Mouse (Mus musculus): ENCODE data around the gene Tcf21. TPM values are rescaled to one million over a fixed set of nuclear protein-coding genes. Genes with fewer than 3 reads are reported as not detected.

Tcf21 gene
- polyA plus RNA-seq, 1 experiment, result 190 TPM

DNA sequence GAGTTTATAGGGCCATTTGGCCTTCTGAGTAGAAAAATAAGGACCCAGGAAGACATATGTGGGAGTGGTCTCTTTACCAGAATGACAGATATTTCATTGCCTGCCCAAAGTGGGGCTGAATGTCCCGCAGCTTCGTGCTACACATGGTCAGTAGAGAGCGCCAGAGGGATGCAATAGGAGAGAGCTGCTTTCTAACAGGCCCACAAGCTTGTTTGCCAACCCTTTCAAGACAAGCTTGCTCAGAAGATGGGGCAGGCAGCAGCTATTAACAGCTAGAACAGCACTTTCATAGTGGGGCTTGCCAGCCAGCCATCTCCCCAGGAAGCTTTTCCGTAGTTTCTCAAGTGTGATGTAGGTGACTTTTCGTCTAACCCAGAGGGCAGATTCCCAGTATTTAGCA is 42.0 kb downstream of the Tcf21 start:
- no peak for DNase-seq
- TF ChIP-seq CTCF (IDR thresholded peaks at IDR 0.05; ENCODE audit: insufficient read depth, low read length), result peak; percentile 58
- TF ChIP-seq POLR2A (IDR thresholded peaks at IDR 0.05; ENCODE audit: borderline replicate concordance, extremely low read depth, low read depth, low read length), result no peak
- Histone ChIP-seq H3K4me3 (replicated peaks; ENCODE audit: extremely low read depth, low read depth, low read length) (no peak overlapping the region), H3K4me1 (ENCODE audit: control insufficient read depth, insufficient read depth, low read length) (no peaks in the 10 kb centered on the region)
- WGBS, result 15% methylated on average over 5 of the region's 5 CpGs

DNA sequence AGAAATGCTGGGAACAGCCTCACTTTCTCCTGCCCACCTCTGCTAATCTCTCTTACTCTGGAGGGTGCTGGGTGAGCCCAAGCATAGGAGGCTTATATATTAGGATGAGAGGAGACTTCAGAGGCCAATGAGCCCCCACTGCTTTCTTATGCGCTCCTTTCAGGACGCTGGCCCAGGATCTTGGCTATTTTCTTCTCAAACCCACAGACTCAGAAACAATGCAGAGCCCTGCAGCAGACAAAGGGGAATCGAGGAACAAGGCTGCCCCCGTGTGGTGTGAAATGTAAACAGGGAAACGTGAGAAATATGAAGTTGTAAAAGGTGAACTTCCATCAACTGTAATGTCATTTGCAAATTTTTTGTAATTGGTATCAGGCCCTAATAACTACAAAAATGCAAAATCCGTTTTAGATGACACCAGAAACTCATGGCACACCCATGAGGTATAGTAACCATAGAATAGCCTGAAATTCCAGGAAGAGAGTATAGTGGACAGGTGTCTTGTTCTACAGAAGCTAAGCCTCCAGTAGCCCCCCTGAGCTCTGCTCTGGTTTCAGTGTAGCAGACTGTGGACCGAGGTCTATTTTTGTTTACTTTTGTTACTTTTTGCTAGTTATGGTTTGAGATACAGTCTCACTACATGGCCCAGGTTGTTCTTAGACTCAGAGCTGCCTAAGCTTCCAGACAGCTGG is 43.8 kb downstream of the Tcf21 start:
- 13% methylated on average over 7 of the region's 7 CpGs for WGBS
- DNase-seq, result peak; percentile 38
- peak; percentile 54 for TF ChIP-seq CTCF (IDR thresholded peaks at IDR 0.05; ENCODE audit: insufficient read depth, low read length)
- TF ChIP-seq POLR2A (IDR thresholded peaks at IDR 0.05; ENCODE audit: borderline replicate concordance, extremely low read depth, low read depth, low read length), result no peak
- no peaks in the 10 kb centered on the region for H3K4me1 ChIP-seq (ENCODE audit: control insufficient read depth, insufficient read depth, low read length)
- no peak overlapping the region for H3K4me3 ChIP-seq (replicated peaks; ENCODE audit: extremely low read depth, low read depth, low read length)

DNA sequence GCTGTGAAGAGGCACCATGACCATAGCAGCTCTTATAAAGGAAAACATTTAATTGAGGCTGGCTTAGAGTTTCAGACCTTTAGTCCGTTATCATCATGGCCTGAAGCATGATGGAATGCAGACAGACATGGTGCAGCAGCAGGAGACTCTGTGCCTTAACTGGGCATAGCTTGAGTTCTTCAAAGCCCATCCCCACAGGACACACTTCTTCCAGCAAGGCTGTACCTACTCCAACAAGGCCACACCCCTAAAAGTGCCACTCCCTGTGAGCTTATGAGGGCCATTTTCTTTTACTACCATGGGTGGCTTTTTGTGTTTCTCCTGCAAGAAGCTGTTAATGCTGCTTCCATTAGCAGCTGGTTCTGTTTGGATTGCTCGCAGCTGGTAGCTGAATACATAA is 44.5 kb downstream of the Tcf21 start:
- no peak overlapping the region for H3K4me3 ChIP-seq (replicated peaks; ENCODE audit: extremely low read depth, low read depth, low read length)
- no peaks in the 10 kb centered on the region for H3K4me1 ChIP-seq (ENCODE audit: control insufficient read depth, insufficient read depth, low read length)
- no peak for DNase-seq
- 79% methylated on average over 2 of the region's 2 CpGs for WGBS
- TF ChIP-seq POLR2A (IDR thresholded peaks at IDR 0.05; ENCODE audit: borderline replicate concordance, extremely low read depth, low read depth, low read length) (no peak), CTCF (IDR thresholded peaks at IDR 0.05; ENCODE audit: insufficient read depth, low read length) (no peak)

DNA sequence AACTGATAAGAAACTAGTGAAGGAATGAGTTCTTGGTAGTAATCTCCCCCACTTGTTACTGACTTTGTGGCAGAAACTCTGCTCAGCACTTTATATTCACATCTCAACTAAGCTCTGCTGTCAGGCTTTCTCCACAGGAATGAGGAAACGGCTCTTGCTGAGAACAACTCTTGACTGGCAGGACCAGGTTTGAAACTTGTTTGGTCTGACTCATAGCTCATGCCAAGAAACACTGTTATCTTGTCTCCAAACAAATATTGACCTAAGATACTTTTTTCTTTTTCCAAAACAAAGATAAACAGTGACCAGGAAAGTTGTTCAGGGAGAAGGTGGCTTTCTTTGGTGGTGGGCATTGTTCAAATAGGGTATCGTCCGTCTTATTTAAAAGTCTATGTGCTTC is 45.3 kb downstream of the Tcf21 start:
- no peaks in the 10 kb centered on the region for H3K4me1 ChIP-seq (ENCODE audit: control insufficient read depth, insufficient read depth, low read length)
- DNase-seq, result no peak
- H3K4me3 ChIP-seq (replicated peaks; ENCODE audit: extremely low read depth, low read depth, low read length), result no peak overlapping the region
- no peak for TF ChIP-seq POLR2A (IDR thresholded peaks at IDR 0.05; ENCODE audit: borderline replicate concordance, extremely low read depth, low read depth, low read length)
- TF ChIP-seq CTCF (IDR thresholded peaks at IDR 0.05; ENCODE audit: insufficient read depth, low read length), result no peak
- WGBS, result 59% methylated on average over 3 of the region's 3 CpGs

Other genes starting within 250 kb of the Tcf21 start
- gene Slc2a12, start 175.2 kb downstream of the Tcf21 start, polyA plus RNA-seq (2012; rRNA removed), result 3.5 and 5.5 TPM in 2 replicates
- 23.4 and 36.4 TPM in 2 replicates for gene Tbpl1, start 88.2 kb downstream of the Tcf21 start, polyA plus RNA-seq (2012; rRNA removed)

Measured in lung, adult 2 months (tissue).